Mouse (Mus musculus) embryonic fibroblast, embryonic 13.5 days (primary cell): Measurements from ENCODE around the gene Ankrd28.
"Not testable (repeated sequence)": the region's sequence is repeated elsewhere in the genome, so short reads cannot be mapped to it uniquely, and the experiment has no call there.

Experiments
- CTCF ChIP-seq: IDR thresholded peaks from 2 replicates; pipeline ENCODE4 v1.5.1; 2011; ENCODE audit warnings: mild to moderate bottlenecking, control low read depth, low read length, moderate library complexity, borderline replicate concordance; ENCODE audit not compliant: insufficient read depth
- POLR2A ChIP-seq: IDR thresholded peaks from 2 replicates; pipeline ENCODE4 v1.6.1; 2011; ENCODE audit warnings: low read depth, mild to moderate bottlenecking, control low read depth, low read length, moderate library complexity

GRCm38 (mm10) chr14:31758410-31758809 lies 72.0 kb downstream of the Ankrd28 start:
- TF ChIP-seq CTCF, POLR2A: not testable (repeated sequence)
